Mouse (Mus musculus): ENCODE measurements around the gene Cdh11.

GRCm38 (mm10) chr8:102601327-102601726 is 184.1 kb downstream of the Cdh11 start:
- TF ChIP-seq CTCF (IDR thresholded peaks at IDR 0.05; ENCODE audit: insufficient read depth, low read length) (no peak), POLR2A (IDR thresholded peaks at IDR 0.05; ENCODE audit: borderline replicate concordance, extremely low read depth, low read depth, low read length) (no peak)
